Mouse (Mus musculus) leukemia stem cell, adult 10-12 weeks (primary cell): Measurements from ENCODE around the gene Dexi. TPM values are rescaled to one million over a fixed set of nuclear protein-coding genes. Genes with fewer than 3 reads are reported as not detected.

Source experiments
- polyA plus RNA-seq: library from polyadenylated mRNA; stranded (reverse); fragments of >175 nt; gene quantifications from 2 replicates; pipeline ENCODE4 v1.2.3, GENCODE M21; 2012; ENCODE audit warnings: low replicate concordance

Dexi gene
- 26.1 and 42.4 TPM in 2 replicates for polyA plus RNA-seq

GRCm38 (mm10) chr16:10542698-10543365 is at the start of gene Dexi:
Gene Dexi, minus strand, starts transcription at chr16:10543054.

GRCm38 (mm10) chr16:10544995-10545622 is 2.3 kb upstream of the Dexi start, which contains the start of gene Clec16a:
Gene Clec16a, plus strand, starts transcription at chr16:10545339.

GRCm38 (mm10) chr16:10479857-10480256 is 63.0 kb downstream of the Dexi start, which contains the start of gene Ciita:
Gene Ciita, plus strand, starts transcription at chr16:10480059.

Other genes starting within 250 kb of the Dexi start
- gene Emp2, start 229.1 kb downstream of the Dexi start, polyA plus RNA-seq = 0.24 and 0.82 TPM in 2 replicates
- 0.09 and 0.25 TPM in 2 replicates for gene Tekt5, start 147.6 kb downstream of the Dexi start, polyA plus RNA-seq
- 21.3 and 24.8 TPM in 2 replicates for gene Nubp1, start 131.1 kb downstream of the Dexi start, polyA plus RNA-seq
- gene Tvp23a, start 95.7 kb downstream of the Dexi start, polyA plus RNA-seq = not detected in 2 replicates
- 24.3 and 33.6 TPM in 2 replicates for gene Ciita, start 63.0 kb downstream of the Dexi start, polyA plus RNA-seq
- 17.4 and 23.2 TPM in 2 replicates for gene Clec16a, start 2.3 kb upstream of the Dexi start, polyA plus RNA-seq
- 19.1 and 41.6 TPM in 2 replicates for gene Socs1, start 242.5 kb upstream of the Dexi start, polyA plus RNA-seq
- gene Tnp2, start 245.6 kb upstream of the Dexi start, polyA plus RNA-seq = 0.51 TPM in 1 of 2 replicates, not detected in the other
- gene Prm3, start 247.9 kb upstream of the Dexi start, polyA plus RNA-seq = not detected in 2 replicates